Mouse (Mus musculus) c-Kit-positive CD71-negative TER-119-negative erythroid progenitor cells, embryonic 14.5 days (primary cell): ENCODE measurements around the gene Tbc1d2.
A peak's percentile ranks its signal among the peaks of the same experiment; 100 is the strongest.
"Not testable (repeated sequence)": the region's sequence is repeated elsewhere in the genome, so short reads cannot be mapped to it uniquely, and the experiment has no call there.

Experiments used
- DNase-seq: peaks from one replicate; pipeline ENCODE4 v3.0.0-alpha.2; 2013; ENCODE audit warnings: low read depth

The Tbc1d2 gene

DNA sequence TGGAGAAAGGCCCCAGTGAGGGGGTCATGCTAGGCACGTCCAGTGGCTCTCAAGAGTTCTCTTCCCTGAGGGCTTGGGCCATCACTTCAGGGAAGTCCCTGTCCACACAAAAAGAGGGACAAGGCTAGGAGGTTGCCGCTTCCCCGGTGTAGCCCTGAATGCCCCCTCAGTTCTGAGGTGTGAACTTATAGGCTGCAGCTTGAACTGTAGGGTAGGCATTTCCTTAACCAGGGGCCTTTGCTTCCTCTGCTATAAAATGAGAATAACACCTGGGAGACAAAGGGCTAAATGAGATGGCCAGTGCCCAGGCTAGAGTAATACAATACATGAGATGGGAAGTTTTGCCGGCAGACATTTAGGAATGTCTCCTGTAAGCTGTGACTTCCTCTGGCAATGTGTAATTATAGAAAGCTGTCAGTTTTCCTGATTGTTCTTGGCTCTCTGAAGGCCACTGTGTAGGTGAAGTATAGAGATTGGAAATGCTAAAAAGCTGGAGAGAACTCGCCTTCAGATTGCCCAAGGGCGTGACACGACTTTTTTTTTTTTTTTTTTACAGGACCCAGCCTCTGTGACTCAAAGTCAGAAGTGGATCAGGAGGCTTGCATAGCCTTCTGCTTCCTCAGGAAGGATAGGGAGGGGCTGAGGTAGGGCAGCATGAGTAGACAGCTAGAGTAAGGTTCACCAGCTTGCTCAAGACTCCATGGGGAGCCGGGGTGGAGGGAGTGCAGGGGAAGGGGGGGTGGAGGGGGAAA lies 6.9 kb downstream of the Tbc1d2 start:
- DNase-seq, result no peak

DNA sequence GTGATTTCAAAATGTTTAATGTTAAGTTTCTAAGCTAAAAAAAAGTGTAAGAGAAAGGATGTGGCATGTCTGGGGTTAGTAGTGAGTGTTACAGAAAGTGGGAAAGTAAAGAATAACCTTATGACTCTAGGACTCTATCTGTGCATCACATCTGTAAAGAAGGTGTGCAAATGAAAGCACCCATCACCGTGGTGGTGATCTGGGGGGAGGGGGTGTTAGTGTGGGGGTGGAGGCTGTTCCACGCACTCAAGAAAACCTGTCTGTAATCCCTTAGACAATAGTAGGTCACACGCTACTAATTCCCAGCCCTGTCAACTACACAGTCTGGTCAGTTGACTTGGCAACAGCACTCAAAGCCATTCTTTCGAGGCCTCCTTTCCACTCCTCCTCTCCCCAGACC lies 8.7 kb downstream of the Tbc1d2 start:
- DNase-seq, result no peak

DNA sequence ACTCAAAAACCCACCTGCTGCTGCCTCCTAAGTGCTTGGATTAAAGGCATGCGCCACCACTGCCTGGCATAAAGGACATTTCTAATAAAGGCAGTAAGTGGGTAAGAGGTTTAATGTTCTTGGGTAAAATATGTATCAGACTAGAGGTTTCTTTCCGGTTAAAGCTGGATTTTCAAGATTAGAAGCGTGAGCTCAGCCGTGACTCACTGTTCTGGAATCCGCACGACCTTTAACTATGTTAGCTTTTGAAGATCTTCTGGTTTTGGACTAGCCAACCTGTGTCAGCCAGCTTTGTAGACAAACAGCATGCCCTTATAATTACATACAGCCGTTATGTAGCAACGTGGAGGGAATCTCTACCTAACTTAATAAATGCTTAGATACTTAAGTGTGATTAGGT lies 10.1 kb downstream of the Tbc1d2 start:
- DNase-seq, result no peak

GRCm38 (mm10) chr4:46637250-46637649 lies 12.8 kb downstream of the Tbc1d2 start:
- DNase-seq, result not testable (repeated sequence)

DNA sequence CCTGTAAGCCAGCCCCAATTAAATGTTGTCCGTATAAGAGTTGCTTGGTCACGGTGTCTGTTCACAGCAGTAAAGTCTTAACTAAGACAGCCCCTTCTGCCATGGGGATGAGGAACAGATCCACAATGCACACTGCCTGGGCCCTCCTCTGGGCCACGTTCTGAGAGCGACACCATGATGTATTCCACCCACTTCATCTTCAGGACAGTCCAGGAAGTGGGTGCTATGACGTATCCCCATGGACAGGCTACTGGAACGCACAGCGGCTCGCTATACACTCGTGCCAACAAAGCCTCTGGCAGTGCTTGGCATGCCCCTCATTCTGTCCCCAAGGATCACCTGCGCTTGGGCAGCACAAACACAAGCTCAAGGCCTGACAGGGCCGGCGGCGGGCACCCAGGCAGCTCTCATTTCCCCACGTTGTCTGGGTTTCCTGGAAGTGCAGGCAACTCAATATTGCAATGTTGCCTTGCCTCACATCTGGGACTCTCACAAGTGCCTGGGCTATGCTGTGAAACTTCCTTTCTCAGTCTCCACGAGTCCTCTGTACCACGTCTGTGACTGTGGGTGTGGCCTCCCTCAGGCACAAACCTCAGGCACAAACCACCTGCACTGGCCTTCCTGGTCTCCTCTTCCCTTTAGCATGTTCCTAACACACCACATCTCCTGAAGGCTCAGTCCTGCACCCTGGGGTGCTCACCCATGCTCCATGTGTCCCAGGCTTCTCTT lies 14.1 kb downstream of the Tbc1d2 start:
- no peak for DNase-seq

GRCm38 (mm10) chr4:46634881-46635280 lies 15.1 kb downstream of the Tbc1d2 start:
- DNase-seq, result no peak

- not testable (repeated sequence) for DNase-seq
Measured at GRCm38 (mm10) chr4:46633565-46633964, 16.4 kb downstream of the Tbc1d2 start.

DNA sequence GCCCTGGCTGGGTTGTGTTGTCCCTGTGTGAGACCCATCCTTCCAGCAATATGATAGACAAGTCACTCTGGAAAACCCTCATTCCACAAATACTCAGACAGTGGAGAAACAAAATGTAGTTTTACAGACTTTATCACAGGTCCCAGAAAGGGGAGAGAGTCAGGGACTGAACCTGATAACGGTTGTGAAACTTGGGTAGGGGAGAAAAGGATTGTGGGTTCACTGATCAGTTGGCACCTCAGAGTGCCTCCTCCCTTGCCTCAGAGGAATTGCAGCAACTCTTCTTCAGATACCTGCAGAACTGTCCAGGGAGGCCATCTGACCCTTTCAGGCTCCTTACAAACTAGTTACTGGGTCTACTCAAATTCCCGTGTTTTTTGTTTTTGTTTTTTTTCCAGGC lies 17.5 kb downstream of the Tbc1d2 start:
- no peak for DNase-seq

DNA sequence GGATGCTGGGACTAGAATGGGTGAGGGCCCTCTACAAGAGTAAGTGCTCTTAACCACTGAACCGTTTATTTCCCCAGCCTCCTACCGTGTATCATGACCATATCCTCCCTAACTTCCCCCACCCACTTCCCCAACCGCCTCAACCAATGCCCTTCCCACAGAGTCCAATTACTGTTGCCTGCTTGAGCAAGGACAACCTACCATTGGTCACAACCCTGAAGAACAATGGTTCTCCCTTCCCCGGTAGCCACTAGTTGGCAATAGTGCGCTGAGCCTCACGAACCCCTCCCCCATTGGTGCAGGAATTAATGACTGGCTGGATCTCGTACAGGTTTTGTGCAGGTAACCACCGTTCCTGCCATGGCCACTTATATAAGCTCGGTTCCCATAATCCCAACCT lies 19.6 kb downstream of the Tbc1d2 start:
- DNase-seq, result no peak

DNA sequence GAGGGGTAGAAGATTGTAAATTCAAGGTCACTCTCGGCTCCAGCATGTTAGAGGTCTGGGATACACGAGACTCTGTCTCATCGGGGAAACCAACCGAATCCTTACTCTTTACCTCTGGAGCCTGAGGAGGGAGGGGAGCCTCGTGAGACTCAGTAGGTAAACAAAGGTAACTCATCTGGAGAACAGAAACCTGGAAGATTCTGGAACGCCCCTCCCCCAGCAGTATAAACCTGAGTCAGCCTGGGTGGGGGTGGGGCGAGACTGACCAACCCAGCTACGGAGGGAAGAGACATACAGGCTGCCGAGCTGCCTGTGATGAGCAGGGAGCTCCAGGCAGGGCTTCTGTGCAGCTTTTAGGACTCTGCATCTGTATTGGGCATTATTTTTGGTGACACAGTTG lies 21.1 kb downstream of the Tbc1d2 start:
- no peak for DNase-seq

DNA sequence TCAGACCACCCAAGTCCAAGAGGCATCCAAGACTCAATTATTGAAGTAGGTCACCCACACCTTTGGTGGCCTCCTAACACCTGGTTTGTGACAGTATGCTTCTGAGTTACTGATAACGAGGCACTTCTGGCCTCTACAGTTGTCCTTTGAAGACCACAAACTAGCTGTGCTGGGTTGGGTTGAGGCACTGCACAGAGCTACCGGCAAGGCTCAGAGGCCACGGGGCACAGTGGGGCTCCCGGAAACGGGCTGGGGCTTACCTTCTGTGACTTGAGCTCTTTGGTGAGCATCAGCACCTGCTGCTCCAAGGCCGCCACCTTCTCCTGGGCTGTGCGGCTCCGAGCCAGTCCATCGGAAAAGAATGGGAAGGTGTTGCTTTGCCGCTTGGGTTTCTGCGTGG lies 21.9 kb downstream of the Tbc1d2 start:
- no peak for DNase-seq

DNA sequence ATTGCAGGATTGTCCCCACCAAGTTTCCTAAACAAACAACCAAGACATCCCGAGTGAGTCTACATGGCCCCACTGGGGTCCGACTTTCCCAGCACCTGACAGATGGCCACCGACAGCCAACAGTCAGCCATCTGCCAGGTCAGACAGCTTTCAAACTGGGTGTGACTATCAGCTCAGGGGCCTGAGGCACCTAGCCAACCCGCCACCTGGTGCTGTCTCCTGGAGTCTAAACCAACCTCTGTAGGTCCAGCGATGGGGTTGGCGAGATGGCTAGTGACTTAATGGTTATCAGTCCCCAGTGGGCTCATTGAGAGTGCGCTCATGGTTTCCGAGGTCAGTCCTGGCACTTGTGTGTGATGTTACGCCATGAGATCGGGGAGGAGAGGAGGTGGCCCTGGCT lies 24.9 kb downstream of the Tbc1d2 start:
- no peak for DNase-seq

GRCm38 (mm10) chr4:46623007-46623406 lies 27.0 kb downstream of the Tbc1d2 start:
- no peak for DNase-seq

GRCm38 (mm10) chr4:46620946-46621345 lies 29.1 kb downstream of the Tbc1d2 start:
- no peak for DNase-seq

DNA sequence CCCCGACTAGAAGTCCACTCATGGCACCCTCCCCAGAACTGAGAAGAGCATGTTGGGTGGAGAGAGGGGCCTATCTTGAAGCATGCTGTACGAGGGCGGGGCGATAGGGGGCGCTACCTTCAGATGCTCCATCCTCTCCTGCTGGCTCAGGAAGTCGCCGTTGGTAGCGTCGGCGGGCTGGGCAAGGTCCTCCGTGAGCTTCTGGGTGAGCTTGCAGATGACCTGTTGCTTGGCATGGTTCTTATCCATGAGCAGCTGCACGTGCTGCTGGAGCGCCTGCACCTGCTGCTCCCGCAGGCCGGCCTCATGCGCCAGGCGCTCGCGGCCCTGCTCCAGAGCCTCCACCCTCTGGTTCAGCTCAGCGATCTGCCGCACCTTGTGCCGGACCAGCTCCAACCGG lies 29.7 kb downstream of the Tbc1d2 start:
- DNase-seq, result no peak

DNA sequence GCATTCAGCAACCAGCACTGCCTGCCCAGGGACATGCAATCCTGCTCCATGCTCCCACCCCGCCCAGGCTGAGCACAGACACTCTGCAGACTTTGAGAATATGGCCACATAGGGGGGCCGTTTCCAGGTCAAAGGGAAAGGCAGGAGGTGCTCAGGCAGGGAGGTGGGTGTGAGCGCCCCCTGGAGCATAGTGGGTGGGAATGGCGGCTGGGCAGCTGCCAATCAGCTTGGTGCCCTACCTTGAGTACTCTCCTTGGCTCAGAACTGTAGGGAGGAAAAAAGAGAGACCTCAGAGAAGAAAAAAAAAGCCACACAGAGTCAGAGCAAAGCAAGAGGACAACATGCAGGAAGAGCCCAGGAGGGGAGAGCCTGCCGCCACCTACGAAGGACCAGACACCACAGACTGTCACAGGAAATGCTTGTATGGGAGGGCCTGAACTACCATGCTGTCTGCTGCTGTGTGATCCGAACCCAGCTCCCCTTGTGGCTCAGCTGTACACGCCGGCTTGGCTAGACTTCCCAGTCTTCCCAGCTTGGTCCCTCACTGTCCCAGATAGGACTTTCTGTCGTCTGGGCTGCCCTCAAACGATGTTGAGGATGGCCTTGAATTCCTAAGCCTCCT lies 31.7 kb downstream of the Tbc1d2 start:
- DNase-seq, result no peak

DNA sequence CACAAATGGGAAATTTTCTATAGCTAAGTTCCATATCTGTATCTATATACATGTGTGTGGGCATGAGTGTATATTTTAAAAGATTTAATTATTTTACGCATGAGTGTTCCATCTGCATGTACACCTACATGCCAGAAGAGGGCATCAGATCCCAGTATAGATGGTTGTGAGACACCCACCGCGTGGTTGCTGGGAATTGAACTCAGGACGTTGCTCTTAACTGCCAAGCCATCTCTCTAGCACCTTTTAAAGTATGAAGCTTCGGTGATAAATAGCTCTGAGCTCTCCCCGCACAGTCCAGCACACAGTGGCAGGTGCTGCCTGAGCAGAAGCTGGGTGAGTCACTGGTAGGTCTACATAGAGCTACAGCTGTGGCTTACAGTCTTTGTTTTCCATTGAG lies 32.6 kb downstream of the Tbc1d2 start:
- no peak for DNase-seq

DNA sequence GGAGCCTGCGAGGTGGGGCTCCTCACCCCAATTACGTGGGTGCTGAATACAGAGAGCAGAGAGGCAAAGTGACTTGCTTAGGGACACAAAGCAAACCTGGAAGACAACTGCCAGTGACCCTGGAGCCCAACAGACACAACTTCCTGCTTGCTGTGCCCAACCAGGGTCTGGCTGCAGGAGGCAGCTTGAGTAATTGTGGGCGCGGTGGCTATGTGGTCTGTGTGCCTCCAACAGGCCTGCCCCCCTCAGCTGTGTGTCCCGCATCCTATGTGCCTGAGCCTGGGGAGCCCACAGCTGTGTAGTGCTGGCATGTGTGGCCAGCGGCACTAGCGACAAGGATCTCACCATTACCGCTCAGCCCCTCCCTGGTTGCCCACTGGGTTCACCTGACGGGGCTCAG lies 35.4 kb downstream of the Tbc1d2 start:
- peak; percentile 62 for DNase-seq

DNA sequence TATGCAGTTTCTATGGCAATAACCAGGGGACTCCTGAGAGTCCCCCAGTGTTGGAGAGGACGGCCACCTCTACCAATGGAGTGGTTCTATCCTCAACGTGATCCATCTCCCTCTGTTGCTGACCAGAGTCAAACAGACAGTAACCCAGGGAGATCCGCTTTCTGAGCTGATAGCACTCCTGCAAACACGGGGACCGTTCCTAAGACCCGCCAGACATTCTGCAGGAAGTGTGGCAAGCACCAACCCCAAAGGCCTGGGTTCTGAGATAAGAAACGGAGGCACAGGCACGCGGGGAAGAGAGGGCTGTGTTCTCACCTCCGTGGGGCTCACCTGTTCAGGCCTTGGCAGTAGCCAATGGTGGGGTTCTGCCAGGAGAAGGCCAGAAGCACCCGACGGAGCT lies 36.4 kb downstream of the Tbc1d2 start:
- DNase-seq, result no peak

DNA sequence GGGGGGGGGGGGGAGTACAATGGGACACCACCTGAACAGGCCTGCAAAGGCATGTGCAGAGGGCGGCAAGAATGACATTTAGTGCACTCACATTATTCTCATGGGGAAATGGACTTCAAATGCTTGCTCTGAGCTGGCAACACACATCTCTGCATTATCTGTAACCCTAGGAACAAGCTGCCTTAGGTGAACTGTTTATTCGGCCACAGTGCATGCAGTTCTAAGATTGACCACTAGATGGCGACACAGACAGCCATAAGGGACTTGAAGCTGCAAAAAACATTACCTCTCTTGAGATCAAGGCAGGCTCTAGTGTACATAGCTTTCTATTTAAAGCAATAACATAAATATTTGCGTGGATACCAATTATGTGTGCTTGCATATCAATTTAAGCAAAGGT lies 38.8 kb downstream of the Tbc1d2 start:
- peak; percentile 94 for DNase-seq

GRCm38 (mm10) chr4:46607601-46608000 lies 42.4 kb downstream of the Tbc1d2 start:
- no peak for DNase-seq

GRCm38 (mm10) chr4:46605451-46605850 lies 44.6 kb downstream of the Tbc1d2 start:
- no peak for DNase-seq

GRCm38 (mm10) chr4:46602704-46603103 lies 47.3 kb downstream of the Tbc1d2 start:
- no peak for DNase-seq
